ENCODE assay signal across 25 mouse cellular contexts in genomic region chr6:123170106-123170505, GRCm38 (mm10). TPM values are rescaled to one million over a fixed set of nuclear protein-coding genes. Genes with fewer than 3 reads are reported as not detected.
DNase-seq lines count a peak whose midpoint lies in the region; ATAC-seq and TF ChIP-seq lines count a peak whose summit lies in the region.
"Had no signal": no experiment of that assay in that cellular context is flagged by ENCODE, and none has a peak within 500 bp of the region (broad histone marks: within the 10 kb centered on the region; RNA-seq: fewer than 3 reads in every experiment).

No protein-coding gene starts in this region.

- H3K4me3 ChIP-seq in heart, adult 2 months: no peak overlapping the region
- H3K4me3 ChIP-seq in forebrain, embryonic 10.5 days: no peak overlapping the region
- H3K4me3 ChIP-seq: embryonic facial prominence, embryonic 13.5 days; forebrain, embryonic 13.5 days; gastrocnemius, adult 2 months; heart, embryonic 12.5 days; hindbrain, embryonic 15.5 days had no signal

- peak; percentile 10 for DNase-seq in heart, adult 8-10 months (ENCODE audit: low spot score)
- DNase-seq in heart, adult 2 months: no peak
- peak; percentile 6 for DNase-seq in lung, postnatal 36 days
- no peak for DNase-seq in lung, postnatal 14 days
- DNase-seq in frontal cortex, postnatal 25 days (ENCODE audit: low spot score in 2 of 2): no peak
- no peak for DNase-seq in forebrain, embryonic 10.5 days (ENCODE audit: extremely low spot score, low spot score)
- DNase-seq: adrenal gland, adult 2 months; adrenal gland, postnatal 25 days; cerebellum, adult 8-10 months; cerebellum, postnatal 14 days; forebrain, postnatal 0 days; gastrocnemius, adult 2 months; gastrocnemius, postnatal 25 days had no signal

- H3K27ac ChIP-seq in heart, adult 2 months: no peak overlapping the region
- H3K27ac ChIP-seq in forebrain, embryonic 10.5 days: no peak overlapping the region
- H3K27ac ChIP-seq: embryonic facial prominence, embryonic 13.5 days; forebrain, embryonic 13.5 days; gastrocnemius, adult 2 months; hindbrain, embryonic 15.5 days had no signal

- peak; percentile 33; the same call in 1 of the 2 replicates for ATAC-seq in megakaryocyte progenitor cell, adult 5-6 weeks (replicated peaks; ENCODE audit: poor library complexity)
- ATAC-seq: forebrain, embryonic 13.5 days; forebrain, postnatal 0 days; Patski had no signal

- no peak for TF ChIP-seq EP300 in heart, adult 2 months (IDR thresholded peaks at IDR 0.05; ENCODE audit: insufficient read depth, low read depth, low read length)

- no peaks in the 10 kb centered on the region for H3K4me1 ChIP-seq in heart, adult 2 months (ENCODE audit: control insufficient read depth, insufficient read depth, low read length)
- no peaks in the 10 kb centered on the region for H3K4me1 ChIP-seq in forebrain, embryonic 10.5 days
- H3K4me1 ChIP-seq: embryonic facial prominence, embryonic 13.5 days; forebrain, embryonic 13.5 days; heart, embryonic 12.5 days; hindbrain, embryonic 15.5 days had no signal

- WGBS in heart, adult 2 months: 32% methylated on average over 1 of the region's 1 CpGs
- WGBS in forebrain, embryonic 10.5 days: 68% methylated on average over 1 of the region's 1 CpGs

- H3K9ac ChIP-seq in heart, adult 2 months (ENCODE audit: low read depth, low read length): no peak overlapping the region
- H3K9ac ChIP-seq: embryonic facial prominence, embryonic 13.5 days; forebrain, embryonic 13.5 days; forebrain, postnatal 0 days; heart, embryonic 12.5 days; hindbrain, embryonic 15.5 days had no signal

- TF ChIP-seq CTCF in heart, adult 2 months (IDR thresholded peaks at IDR 0.05): no peak

- no peaks in the 10 kb centered on the region for H3K79me2 ChIP-seq in heart, adult 2 months (replicated peaks; ENCODE audit: control insufficient read depth, insufficient read depth, low read length)

- no peaks in the 10 kb centered on the region for H3K27me3 ChIP-seq in heart, adult 2 months (ENCODE audit: control insufficient read depth, insufficient read depth, low read length)
- H3K27me3 ChIP-seq in forebrain, embryonic 10.5 days (ENCODE audit: poor library complexity, severe bottlenecking): no peaks in the 10 kb centered on the region
- H3K27me3 ChIP-seq: embryonic facial prominence, embryonic 13.5 days; forebrain, embryonic 13.5 days; heart, embryonic 12.5 days; hindbrain, embryonic 15.5 days; Patski had no signal

- intact Hi-C loops in heart, adult 2 months (cut with DNase I): no loop called here

- TF ChIP-seq POLR2A in heart, adult 2 months (IDR thresholded peaks at IDR 0.05; ENCODE audit: insufficient read depth, low read depth, low read length): no peak

- no peaks in the 10 kb centered on the region; the same call in 1 of the 2 replicates for H3K9me3 ChIP-seq in forebrain, embryonic 10.5 days
- H3K9me3 ChIP-seq: embryonic facial prominence, embryonic 13.5 days; forebrain, embryonic 13.5 days; hindbrain, embryonic 15.5 days had no signal

- no peaks in the 10 kb centered on the region for H3K36me3 ChIP-seq in heart, adult 2 months (ENCODE audit: control insufficient read depth, insufficient read depth, low read length)
- no peaks in the 10 kb centered on the region for H3K36me3 ChIP-seq in forebrain, embryonic 10.5 days (replicated peaks)
- H3K36me3 ChIP-seq: embryonic facial prominence, embryonic 13.5 days; heart, embryonic 12.5 days; hindbrain, embryonic 15.5 days had no signal

RNA-seq across cellular contexts. Expression of gene Clec4b2, which starts 2.6 kb away (rescaled TPM):
- total RNA-seq in heart, adult 8-10 months (2022): not detected
- total RNA-seq in heart, adult 2 months (2021): not detected
- polyA plus RNA-seq in heart, adult 2 months (2012; rRNA removed): not detected in 2 replicates
- total RNA-seq in megakaryocyte progenitor cell, adult 5-6 weeks (2015): 6.5 and 11.4 TPM in 2 replicates
- 10.7 and 13.6 TPM in 2 replicates for total RNA-seq in megakaryocyte progenitor cell, adult 5-6 weeks (2017)
- not detected in 2 replicates for polyA plus RNA-seq in forebrain, embryonic 10.5 days (2016; fragmentation: Nextera tagmentation; extraction: Ambion mirVana)
- total RNA-seq: adrenal gland, postnatal 25 days; forebrain, postnatal 0 days; gastrocnemius, adult 2 months; gastrocnemius, postnatal 25 days; heart, adult 18-20 months; heart, postnatal 25 days had no signal
- polyA plus RNA-seq: adrenal gland, adult 2 months; C2C12; embryonic facial prominence, embryonic 13.5 days; forebrain, embryonic 13.5 days; forebrain, postnatal 0 days; heart, embryonic 12.5 days; heart, embryonic 16.5 days; hindbrain, embryonic 11.5 days; hindbrain, embryonic 15.5 days; Patski had no signal

RNA-seq across cellular contexts. Expression of gene Clec4n, which starts 59.5 kb away (rescaled TPM):
- 1 to 10 TPM in 2 of 4 experiments, under 1 TPM in 2; 0.44 to 1.5 (median 0.86) TPM for total RNA-seq in heart, adult 8-10 months (2022)
- total RNA-seq in heart, adult 2 months (2021): 1 to 10 TPM in 1 of 2 experiments, under 1 TPM in 1; 0.89 to 1.3 TPM
- polyA plus RNA-seq in heart, adult 2 months (2012; rRNA removed): 0.76 and 1.6 TPM in 2 replicates
- total RNA-seq in megakaryocyte progenitor cell, adult 5-6 weeks (2015): 0.81 TPM in 1 of 2 replicates, not detected in the other
- 0.54 and 1.2 TPM in 2 replicates for total RNA-seq in megakaryocyte progenitor cell, adult 5-6 weeks (2017)
- 0.22 and 0.48 TPM in 2 replicates for polyA plus RNA-seq in forebrain, embryonic 10.5 days (2016; fragmentation: Nextera tagmentation; extraction: Ambion mirVana)
- total RNA-seq: common myeloid progenitor, adult 5-6 weeks; gastrocnemius, adult 2 months; gastrocnemius, postnatal 25 days had no signal
- polyA plus RNA-seq: C2C12, Patski had no signal

Comparison
In these comparisons a context has a peak if more than half of its experiments do, and no peak if none do; other contexts are left out.
1. DNase-seq: peak in heart, adult 8-10 months (single experiment) and lung, postnatal 36 days (single experiment); none in heart, adult 2 months (0 of 2), lung, postnatal 14 days (single experiment), frontal cortex, postnatal 25 days (0 of 2) and forebrain, embryonic 10.5 days (single experiment).
2. RNA of gene Clec4b2, which starts 2.6 kb away (total RNA-seq): 6.5 to 13.6 TPM in megakaryocyte progenitor cell, adult 5-6 weeks; not detected in heart, adult 2 months and not detected in heart, adult 8-10 months; every median in the first group is over 4 times any median in the second.